Mouse (Mus musculus): ENCODE data around the gene Gm44503. TPM values are rescaled to one million over a fixed set of nuclear protein-coding genes. Genes with fewer than 3 reads are reported as not detected.

Gm44503 gene
- not detected in 2 replicates for polyA plus RNA-seq (2012; rRNA removed)

DNA sequence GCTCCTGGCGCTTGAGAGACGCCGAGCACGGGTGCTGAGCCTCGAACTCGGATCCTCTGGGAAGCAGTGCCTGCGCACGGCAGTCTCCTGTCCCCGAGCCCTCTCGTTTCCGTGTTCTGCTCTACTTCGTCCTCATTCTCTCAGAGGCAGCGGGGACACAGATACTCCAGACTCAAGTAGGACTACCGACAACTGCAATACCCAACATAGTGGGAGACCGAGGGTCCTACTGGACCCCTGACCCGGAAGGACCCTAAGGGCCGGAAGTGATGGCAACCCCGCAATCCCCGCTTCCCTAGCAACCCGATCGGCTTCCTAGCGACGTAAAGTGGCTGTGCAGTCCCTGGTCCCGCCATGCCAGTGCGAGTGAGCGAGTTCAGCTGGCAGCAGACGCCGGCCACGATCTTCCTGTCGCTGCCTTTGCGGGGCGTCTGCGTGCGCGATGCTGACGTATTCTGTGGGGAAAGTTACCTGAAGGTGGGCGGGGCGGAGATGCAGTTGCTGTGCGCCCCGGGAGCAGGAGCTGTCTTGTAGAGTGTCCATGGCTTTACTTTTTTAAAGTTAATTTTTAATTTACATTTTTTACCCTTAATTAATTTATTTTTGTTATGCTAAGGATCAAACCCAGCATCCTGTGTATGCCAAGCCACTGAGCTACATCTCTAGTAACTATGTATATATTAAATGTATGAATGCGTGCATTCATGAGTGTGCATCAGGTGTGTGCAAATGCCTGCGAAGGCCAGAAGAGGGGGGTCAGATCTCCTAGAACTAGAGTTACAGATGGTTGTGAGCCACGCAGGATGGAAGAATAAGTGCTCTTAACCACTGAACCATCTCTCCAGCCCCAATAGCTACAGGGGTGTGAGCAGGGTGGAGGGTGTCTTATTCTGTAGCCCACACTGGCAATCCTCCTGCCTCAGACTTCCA, at the start of gene Gm44503, which contains the start of gene Dyx1c1:
TSS of gene Gm44503 (plus strand) at position 332 of the 930 bp plus-strand sequence.
TSS of gene Dyx1c1 (plus strand) at position 265 of the 930 bp plus-strand sequence.
- Histone ChIP-seq H3K27ac (ENCODE audit: insufficient read depth, low read depth, low read length) (no peak within 1 kb of the TSS), H3K36me3 (ENCODE audit: control insufficient read depth, insufficient read depth, low read length) (no peaks in the 10 kb centered on the region), H3K4me1 (ENCODE audit: control insufficient read depth, insufficient read depth, insufficient read length, low read length) (peaks cover 7% of the 10 kb centered on the region), H3K4me3 (ENCODE audit: low read depth, low read length) (peak within 1 kb of the TSS; percentile 98), H3K27me3 (ENCODE audit: control insufficient read depth, insufficient read depth, low read length) (no peaks in the 10 kb centered on the region)
- WGBS, result 1% methylated on average over 43 of the region's 43 CpGs
- TF ChIP-seq CTCF (IDR thresholded peaks at IDR 0.05; ENCODE audit: extremely low read depth, insufficient read length, insufficient replicate concordance, low read depth, low read length), result no peak
- TF ChIP-seq POLR2A (IDR thresholded peaks at IDR 0.05; ENCODE audit: low read depth, low read length), result peak; percentile 32; the same call in 1 of the 2 replicates

DNA sequence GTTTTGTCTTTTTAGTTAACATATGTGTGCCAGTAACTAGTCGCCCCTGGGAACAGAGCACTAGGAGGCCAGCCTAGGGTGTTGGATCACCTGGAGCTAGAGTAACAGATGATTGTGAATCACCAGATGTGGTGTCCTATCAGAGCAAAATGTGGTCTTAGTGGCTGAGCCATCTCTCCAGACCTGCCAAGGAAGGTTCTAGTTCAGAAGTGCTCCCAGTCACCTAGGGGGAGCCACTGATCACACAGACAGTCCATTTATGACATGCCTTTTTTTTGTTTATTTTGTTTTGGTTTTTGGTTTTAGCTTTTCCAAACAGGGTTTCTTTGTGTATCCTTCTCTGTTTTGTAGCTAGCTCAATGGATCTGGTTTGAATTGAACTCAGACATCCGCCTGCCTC, 47.3 kb upstream of the Gm44503 start:
- TF ChIP-seq POLR2A (IDR thresholded peaks at IDR 0.05; ENCODE audit: low read depth, low read length) (no peak), CTCF (IDR thresholded peaks at IDR 0.05; ENCODE audit: extremely low read depth, insufficient read length, insufficient replicate concordance, low read depth, low read length) (no peak)
- Histone ChIP-seq H3K27me3 (ENCODE audit: control insufficient read depth, insufficient read depth, low read length) (no peaks in the 10 kb centered on the region), H3K36me3 (ENCODE audit: control insufficient read depth, insufficient read depth, low read length) (no peaks in the 10 kb centered on the region), H3K27ac (ENCODE audit: insufficient read depth, low read depth, low read length) (no peak overlapping the region), H3K4me1 (ENCODE audit: control insufficient read depth, insufficient read depth, insufficient read length, low read length) (no peaks in the 10 kb centered on the region), H3K4me3 (ENCODE audit: low read depth, low read length) (no peak overlapping the region)
- 87% methylated on average over 2 of the region's 2 CpGs for WGBS

DNA sequence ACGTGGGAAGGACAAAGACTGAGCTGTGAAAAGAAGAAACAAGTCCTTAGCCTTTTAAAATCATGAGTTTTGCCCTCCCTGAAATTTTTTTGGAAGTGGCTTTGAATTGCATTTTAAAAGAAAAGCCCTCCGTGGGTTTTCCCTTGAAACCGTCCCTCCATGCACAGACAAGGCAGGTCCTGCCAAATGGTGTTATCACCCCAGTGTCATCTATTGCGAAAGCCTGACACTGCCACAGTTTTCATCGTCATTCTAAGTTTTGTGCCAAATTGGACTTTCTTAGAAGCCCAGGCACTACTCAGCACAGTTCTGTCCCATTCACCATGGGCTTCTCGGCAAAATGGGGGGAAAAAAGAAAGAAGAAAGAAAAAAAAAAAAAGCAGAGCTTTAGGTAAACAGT, 45.1 kb upstream of the Gm44503 start:
- 55% methylated on average over 6 of the region's 6 CpGs for WGBS
- Histone ChIP-seq H3K4me1 (ENCODE audit: control insufficient read depth, insufficient read depth, insufficient read length, low read length) (no peaks in the 10 kb centered on the region), H3K36me3 (ENCODE audit: control insufficient read depth, insufficient read depth, low read length) (no peaks in the 10 kb centered on the region), H3K4me3 (ENCODE audit: low read depth, low read length) (no peak overlapping the region), H3K27me3 (ENCODE audit: control insufficient read depth, insufficient read depth, low read length) (no peaks in the 10 kb centered on the region), H3K27ac (ENCODE audit: insufficient read depth, low read depth, low read length) (no peak overlapping the region)
- TF ChIP-seq POLR2A (IDR thresholded peaks at IDR 0.05; ENCODE audit: low read depth, low read length) (no peak), CTCF (IDR thresholded peaks at IDR 0.05; ENCODE audit: extremely low read depth, insufficient read length, insufficient replicate concordance, low read depth, low read length) (no peak)

DNA sequence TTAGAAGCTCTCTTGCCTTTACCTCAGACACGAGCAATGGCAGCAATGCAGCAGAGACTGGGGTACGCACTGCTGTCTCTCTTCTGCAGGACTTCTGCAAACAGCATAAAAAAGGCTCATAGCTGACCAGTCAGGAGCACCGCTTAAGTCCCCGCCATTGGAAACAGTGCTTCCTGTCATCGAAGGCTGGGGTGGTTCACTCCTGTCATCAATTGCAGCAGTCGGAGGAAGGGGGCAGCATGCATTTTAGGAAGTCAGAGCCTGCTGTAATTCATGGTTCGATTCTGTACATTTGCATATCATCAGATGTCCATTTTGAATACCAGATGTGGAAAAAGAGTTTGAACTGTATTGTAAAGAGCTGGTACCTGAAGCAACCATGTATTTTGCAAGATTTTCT, 42.9 kb upstream of the Gm44503 start:
- H3K27me3 ChIP-seq (ENCODE audit: control insufficient read depth, insufficient read depth, low read length), result no peaks in the 10 kb centered on the region
- H3K36me3 ChIP-seq (ENCODE audit: control insufficient read depth, insufficient read depth, low read length), result no peaks in the 10 kb centered on the region
- TF ChIP-seq POLR2A (IDR thresholded peaks at IDR 0.05; ENCODE audit: low read depth, low read length) (no peak), CTCF (IDR thresholded peaks at IDR 0.05; ENCODE audit: extremely low read depth, insufficient read length, insufficient replicate concordance, low read depth, low read length) (no peak)
- no peak overlapping the region for H3K4me3 ChIP-seq (ENCODE audit: low read depth, low read length)
- 71% methylated on average over 7 of the region's 7 CpGs for WGBS
- H3K4me1 ChIP-seq (ENCODE audit: control insufficient read depth, insufficient read depth, insufficient read length, low read length), result no peaks in the 10 kb centered on the region
- no peak overlapping the region for H3K27ac ChIP-seq (ENCODE audit: insufficient read depth, low read depth, low read length)

DNA sequence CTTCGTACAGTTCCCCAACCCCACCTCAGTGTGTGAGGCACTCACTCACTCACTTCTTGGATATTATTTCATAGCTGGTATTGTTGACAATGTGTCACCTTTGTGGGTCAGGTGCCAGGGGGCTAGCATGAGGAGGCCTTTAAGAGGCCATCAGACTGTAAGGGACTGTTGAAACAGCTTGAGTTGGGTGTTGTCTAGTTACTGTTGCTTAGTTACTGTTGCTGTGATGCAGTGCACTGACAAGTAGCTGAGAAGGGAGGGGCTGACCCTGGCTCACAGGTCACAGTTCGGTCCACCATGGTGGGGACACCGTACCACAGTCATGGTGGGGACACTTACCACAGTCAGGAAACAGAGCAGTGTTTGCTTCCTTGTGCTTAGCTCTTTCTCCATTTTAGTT, 35.6 kb upstream of the Gm44503 start:
- no peaks in the 10 kb centered on the region for H3K4me1 ChIP-seq (ENCODE audit: control insufficient read depth, insufficient read depth, insufficient read length, low read length)
- H3K36me3 ChIP-seq (ENCODE audit: control insufficient read depth, insufficient read depth, low read length), result no peaks in the 10 kb centered on the region
- no peak overlapping the region for H3K27ac ChIP-seq (ENCODE audit: insufficient read depth, low read depth, low read length)
- WGBS, result 72% methylated on average over 3 of the region's 3 CpGs
- no peak for TF ChIP-seq CTCF (IDR thresholded peaks at IDR 0.05; ENCODE audit: extremely low read depth, insufficient read length, insufficient replicate concordance, low read depth, low read length)
- TF ChIP-seq POLR2A (IDR thresholded peaks at IDR 0.05; ENCODE audit: low read depth, low read length), result no peak
- H3K4me3 ChIP-seq (ENCODE audit: low read depth, low read length), result no peak overlapping the region
- peaks cover 22% of the 10 kb centered on the region for H3K27me3 ChIP-seq (ENCODE audit: control insufficient read depth, insufficient read depth, low read length)

DNA sequence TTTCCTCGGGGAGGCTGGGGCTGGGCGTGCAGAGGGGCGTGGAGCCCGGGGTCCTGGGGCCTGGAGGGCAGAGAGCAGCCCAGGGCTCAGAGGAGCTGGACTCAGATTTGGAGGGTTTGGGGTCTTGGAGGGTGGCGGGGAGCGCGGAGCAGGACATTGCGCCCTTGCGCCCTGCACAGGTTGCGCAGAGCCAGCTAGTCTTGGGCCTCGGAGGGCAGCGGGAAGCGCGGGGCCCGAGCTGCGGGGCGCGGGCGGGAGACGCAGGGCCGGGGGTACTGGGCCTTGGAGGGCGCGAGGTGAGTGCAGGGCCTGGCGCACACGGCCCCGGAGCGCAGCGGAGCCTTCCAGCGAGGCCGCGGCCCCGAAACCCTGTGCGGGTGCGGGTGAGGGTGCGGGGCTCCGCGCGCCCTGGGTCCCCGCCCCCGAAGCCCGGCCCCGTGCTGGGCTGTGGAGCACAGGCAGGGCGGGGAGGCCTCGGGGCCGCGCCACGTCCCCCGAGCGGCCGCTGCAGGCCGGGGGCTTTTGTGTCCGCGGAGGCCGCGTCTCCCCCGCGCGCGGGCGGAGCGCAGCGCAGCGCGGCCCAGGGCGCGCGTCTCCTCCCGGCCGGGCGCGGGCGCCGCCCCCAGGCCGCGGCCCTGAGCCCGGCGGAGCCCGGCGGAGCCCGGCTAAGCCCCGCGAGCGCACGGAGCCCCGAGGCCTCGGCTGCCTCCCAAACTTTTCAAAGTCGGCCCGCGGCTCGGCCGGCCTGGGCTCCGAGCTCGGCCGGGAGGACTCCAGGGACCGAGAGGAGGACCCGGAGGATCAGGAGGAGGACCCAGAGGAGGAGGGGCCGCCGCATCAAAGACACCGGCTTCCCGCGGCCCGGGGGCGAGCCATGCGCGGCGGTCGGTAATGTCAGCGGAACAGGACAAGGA, 33.4 kb upstream of the Gm44503 start, which contains the start of gene Pygo1:
TSS of gene Pygo1 (plus strand) at position 625 of the 914 bp plus-strand sequence.
- WGBS, result 2% methylated on average over 99 of the region's 108 CpGs
- no peaks in the 10 kb centered on the region for H3K36me3 ChIP-seq (ENCODE audit: control insufficient read depth, insufficient read depth, low read length)
- peak within 1 kb of the TSS; percentile 66 for H3K4me3 ChIP-seq (ENCODE audit: low read depth, low read length)
- no peaks in the 10 kb centered on the region for H3K4me1 ChIP-seq (ENCODE audit: control insufficient read depth, insufficient read depth, insufficient read length, low read length)
- peaks cover 22% of the 10 kb centered on the region for H3K27me3 ChIP-seq (ENCODE audit: control insufficient read depth, insufficient read depth, low read length)
- no peak within 1 kb of the TSS for H3K27ac ChIP-seq (ENCODE audit: insufficient read depth, low read depth, low read length)
- TF ChIP-seq CTCF (IDR thresholded peaks at IDR 0.05; ENCODE audit: extremely low read depth, insufficient read length, insufficient replicate concordance, low read depth, low read length) (no peak), POLR2A (IDR thresholded peaks at IDR 0.05; ENCODE audit: low read depth, low read length) (no peak)

Measured in small intestine, adult 2 months (tissue).